Mouse (Mus musculus) limb, embryonic 14.5 days (tissue): ENCODE measurements around the gene Gjd2. TPM values are rescaled to one million over a fixed set of nuclear protein-coding genes. Genes with fewer than 3 reads are reported as not detected.

Experiments
- ATAC-seq: fragments of 200-750 bp; cut with Nextera tagmentation; 2 replicates; pipeline ENCODE4 v1.8.0; 2017; ENCODE audit warnings: low read depth, moderate number of reproducible peaks, moderate TSS enrichment; ENCODE audit not compliant: low FRiP score
- DNase-seq: peaks from one replicate; pipeline ENCODE4 v3.0.0-alpha.2; 2015; ENCODE audit warnings: low spot score
- H3K27ac ChIP-seq: fragments of 300-500 bp; sonication (generic); replicated peaks from 2 replicates; pipeline ENCODE4 v1.5.1; 2014; ENCODE audit warnings: low read depth, mild to moderate bottlenecking, low read length, moderate library complexity, mixed read lengths
- H3K27me3 ChIP-seq: fragments of 300-500 bp; sonication (generic); 2 replicates; pipeline ENCODE4 v1.6.1; 2014; ENCODE audit warnings: low read length, mixed read lengths; ENCODE audit not compliant: control insufficient read depth, insufficient read depth
- H3K36me3 ChIP-seq: fragments of 300-500 bp; sonication (generic); 2 replicates; pipeline ENCODE4 v1.6.1; 2014; ENCODE audit warnings: mild to moderate bottlenecking, low read length, moderate library complexity, mixed read lengths; ENCODE audit not compliant: control insufficient read depth, insufficient read depth
- H3K4me1 ChIP-seq: fragments of 300-500 bp; sonication (generic); 2 replicates; pipeline ENCODE4 v1.6.1; 2014; ENCODE audit warnings: antibody characterized with exemption, low read length, mixed read lengths; ENCODE audit not compliant: control insufficient read depth, insufficient read depth
- H3K4me2 ChIP-seq: fragments of 300-500 bp; sonication (generic); replicated peaks from 2 replicates; pipeline ENCODE4 v1.6.1; 2014; ENCODE audit warnings: low read depth, mild to moderate bottlenecking, low read length, moderate library complexity; ENCODE audit not compliant: severe bottlenecking
- H3K4me3 ChIP-seq: fragments of 300-500 bp; sonication (generic); replicated peaks from 2 replicates; pipeline ENCODE4 v1.5.1; 2014; ENCODE audit warnings: low read length
- H3K9ac ChIP-seq: fragments of 300-500 bp; sonication (generic); 2 replicates; pipeline ENCODE4 v1.6.1; 2014; ENCODE audit warnings: mild to moderate bottlenecking, low read depth, low read length, moderate library complexity; ENCODE audit not compliant: severe bottlenecking
- H3K9me3 ChIP-seq: fragments of 300-500 bp; sonication (generic); 2 replicates; pipeline ENCODE4 v1.6.1; 2016; ENCODE audit warnings: low read length; ENCODE audit not compliant: control insufficient read depth
- POLR2A ChIP-seq: fragments of 200-500 bp; IDR thresholded peaks from 2 replicates; pipeline ENCODE4 v1.8.0; 2012; ENCODE audit warnings: inconsistent platforms, mild to moderate bottlenecking, moderate library complexity, borderline replicate concordance; ENCODE audit not compliant: insufficient read depth, insufficient read length; ENCODE audit errors: extremely low read depth
- WGBS: fragments of 180-500 bp; shearing (Covaris S2); extraction: QIAGEN DNeasy Blood & Tissue Kit; methylation state at CpG from one replicate; pipeline ENCODE4 v1.1.7; 2014; 5-methylcytosine and 5-hydroxymethylcytosine counted together
- polyA plus RNA-seq, 2 experiments: library from polyadenylated mRNA; depleted of rRNA in 1 of 2; stranded (reverse) in 1 of 2; unstranded in 1 of 2; fragments of >200 nt; fragmentation: Nextera tagmentation in 1 of 2; extraction: Ambion mirVana in 1 of 2; gene quantifications; 2 replicates each; pipeline versions ENCODE4 v1.2.1 to v1.2.3; 2012 to 2014

Gene Gjd2
- polyA plus RNA-seq, 2 experiments = 0.30 TPM; not detected in 1

DNA sequence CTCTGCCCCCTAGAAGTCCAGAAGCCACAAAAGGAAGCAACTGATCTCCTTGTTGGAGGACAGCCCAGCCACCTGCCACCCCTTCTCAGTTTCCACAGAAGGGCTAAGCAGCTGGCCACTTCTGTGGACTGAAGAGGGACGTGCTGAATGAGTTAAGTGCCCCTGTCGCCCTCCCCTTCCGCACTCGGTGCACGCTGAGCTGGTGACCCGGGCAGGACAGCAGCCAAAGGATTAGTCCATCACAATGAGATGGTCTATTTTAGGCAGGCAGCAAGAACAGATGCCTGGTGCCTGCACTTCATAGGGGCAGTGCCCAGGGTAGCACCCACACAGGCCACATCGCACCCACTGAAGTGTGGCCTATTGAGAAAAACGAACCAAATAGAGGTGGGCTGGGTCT, 32.8 kb downstream of the Gjd2 start:
- Histone ChIP-seq H3K27ac (no peak overlapping the region), H3K9ac (no peak overlapping the region), H3K27me3 (no peaks in the 10 kb centered on the region), H3K4me3 (no peak overlapping the region), H3K4me2 (no peak overlapping the region), H3K9me3 (no peaks in the 10 kb centered on the region), H3K4me1 (no peaks in the 10 kb centered on the region), H3K36me3 (no peaks in the 10 kb centered on the region)
- 61% methylated on average over 8 of the region's 8 CpGs for WGBS
- peak; percentile 46 for DNase-seq
- TF ChIP-seq POLR2A = no peak
- ATAC-seq = peak; percentile 81

DNA sequence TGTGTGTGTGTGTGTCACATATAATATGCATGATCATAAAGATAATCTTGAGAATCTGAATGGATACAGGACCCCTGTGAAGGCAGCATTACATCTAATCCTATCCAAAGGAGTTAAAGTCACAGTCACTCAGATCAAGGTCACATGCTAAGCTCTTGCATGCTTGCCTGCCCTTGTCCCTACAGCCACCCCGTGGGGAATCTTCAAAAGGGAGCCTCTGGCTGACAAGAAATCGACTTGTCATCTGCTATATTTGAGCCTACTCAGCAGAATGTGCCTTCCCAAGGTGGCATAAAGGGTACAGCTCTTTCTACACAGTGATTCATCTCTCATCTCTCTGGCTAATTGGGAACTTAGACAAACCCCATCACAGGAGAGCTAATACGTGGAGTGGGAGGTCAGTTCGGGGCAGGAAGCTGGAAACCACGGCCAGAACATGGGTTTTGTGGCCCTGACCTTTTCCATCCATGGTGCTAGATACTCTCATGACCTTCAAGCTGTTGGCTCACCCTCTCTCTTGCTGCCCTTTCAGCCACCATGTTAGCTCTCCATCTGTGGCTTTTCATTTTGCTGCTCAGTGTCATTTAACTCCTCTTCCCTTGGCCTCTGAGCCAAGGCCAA, 35.2 kb downstream of the Gjd2 start:
- DNase-seq (no peak), ATAC-seq (no peak)
- Histone ChIP-seq H3K4me2 (no peak overlapping the region), H3K9ac (no peak overlapping the region), H3K27me3 (no peaks in the 10 kb centered on the region), H3K4me1 (no peaks in the 10 kb centered on the region), H3K27ac (no peak overlapping the region), H3K9me3 (no peaks in the 10 kb centered on the region), H3K36me3 (no peaks in the 10 kb centered on the region), H3K4me3 (no peak overlapping the region)
- 63% methylated on average over 5 of the region's 5 CpGs for WGBS
- no peak for TF ChIP-seq POLR2A

GRCm38 (mm10) chr2:113973950-113974349, 39.5 kb downstream of the Gjd2 start:
- H3K4me2 ChIP-seq = no peak overlapping the region
- no peak for DNase-seq
- H3K9ac ChIP-seq = no peak overlapping the region
- 73% methylated on average over 7 of the region's 7 CpGs for WGBS
- no peak for ATAC-seq
- no peaks in the 10 kb centered on the region for H3K4me1 ChIP-seq
- no peak overlapping the region for H3K27ac ChIP-seq
- TF ChIP-seq POLR2A = no peak
- no peak overlapping the region for H3K4me3 ChIP-seq
- H3K36me3 ChIP-seq = no peaks in the 10 kb centered on the region
- H3K9me3 ChIP-seq = no peaks in the 10 kb centered on the region
- H3K27me3 ChIP-seq = no peaks in the 10 kb centered on the region

DNA sequence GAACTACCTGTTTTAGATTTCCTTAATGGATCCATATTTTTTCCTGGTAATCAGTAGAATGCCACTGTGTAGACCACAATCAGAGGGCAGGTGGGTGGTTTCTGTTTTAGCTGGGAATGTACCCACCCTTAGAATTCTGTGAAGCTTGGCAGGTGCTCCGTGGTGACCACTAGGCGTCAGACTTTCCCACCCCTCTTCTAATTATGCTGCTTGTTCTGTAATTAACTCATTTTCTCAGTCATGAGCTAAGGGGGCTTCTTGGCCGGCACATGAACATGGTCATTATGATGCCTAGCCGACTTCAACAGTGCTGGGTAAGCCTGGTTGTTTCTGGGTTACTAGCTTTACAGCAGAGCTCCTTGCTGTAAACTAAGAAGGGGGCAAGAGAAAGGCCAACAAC, 47.0 kb downstream of the Gjd2 start:
- no peak for TF ChIP-seq POLR2A
- DNase-seq = no peak
- Histone ChIP-seq H3K27ac (no peak overlapping the region), H3K4me3 (no peak overlapping the region), H3K36me3 (no peaks in the 10 kb centered on the region), H3K9ac (no peak overlapping the region), H3K4me1 (no peaks in the 10 kb centered on the region), H3K4me2 (no peak overlapping the region), H3K9me3 (no peaks in the 10 kb centered on the region), H3K27me3 (no peaks in the 10 kb centered on the region)
- 29% methylated on average over 4 of the region's 4 CpGs for WGBS
- no peak for ATAC-seq

Other genes with a start within 250 kb of the Gjd2 start
- 0.63 and 0.84 TPM in 2 replicates for gene Scg5, start 184.5 kb downstream of the Gjd2 start, polyA plus RNA-seq (2012; rRNA removed)
- gene Scg5, start 184.5 kb downstream of the Gjd2 start, polyA plus RNA-seq (2014; fragmentation: Nextera tagmentation; extraction: Ambion mirVana) = 0.87 and 1.5 TPM in 2 replicates
- gene Arhgap11a, start 165.0 kb downstream of the Gjd2 start, polyA plus RNA-seq (2012; rRNA removed) = 17.0 and 23.5 TPM in 2 replicates
- 4.2 and 4.6 TPM in 2 replicates for gene Arhgap11a, start 165.0 kb downstream of the Gjd2 start, polyA plus RNA-seq (2014; fragmentation: Nextera tagmentation; extraction: Ambion mirVana)
- gene Actc1, start 39.9 kb upstream of the Gjd2 start, polyA plus RNA-seq (2012; rRNA removed) = 1,344 and 1,405 TPM in 2 replicates
- gene Actc1, start 39.9 kb upstream of the Gjd2 start, polyA plus RNA-seq (2014; fragmentation: Nextera tagmentation; extraction: Ambion mirVana) = 905 and 1,255 TPM in 2 replicates
- gene Aqr, start 173.4 kb upstream of the Gjd2 start, polyA plus RNA-seq (2012; rRNA removed) = 47.4 and 47.9 TPM in 2 replicates
- gene Aqr, start 173.4 kb upstream of the Gjd2 start, polyA plus RNA-seq (2014; fragmentation: Nextera tagmentation; extraction: Ambion mirVana) = 48.8 and 50.2 TPM in 2 replicates
- gene Zfp770, start 187.8 kb upstream of the Gjd2 start, polyA plus RNA-seq (2012; rRNA removed) = 5.6 and 7.1 TPM in 2 replicates
- 5.5 and 5.8 TPM in 2 replicates for gene Zfp770, start 187.8 kb upstream of the Gjd2 start, polyA plus RNA-seq (2014; fragmentation: Nextera tagmentation; extraction: Ambion mirVana)